Mouse (Mus musculus) heart, adult 8-10 months (tissue): Measurements from ENCODE around the gene Magee1. TPM values are rescaled to one million over a fixed set of nuclear protein-coding genes. Genes with fewer than 3 reads are reported as not detected.
"Not testable (repeated sequence)": the region's sequence is repeated elsewhere in the genome, so short reads cannot be mapped to it uniquely, and the experiment has no call there.

ENCODE experiments used
- DNase-seq: peaks from one replicate; pipeline ENCODE4 v3.0.0; 2022; ENCODE audit warnings: low spot score
- total RNA-seq, 4 experiments: library from RNA; stranded (reverse); gene quantifications; 2 replicates each; pipeline ENCODE4 v1.2.4; 2022

The Magee1 gene
- 1 to 10 TPM; 4.3 to 5.4 (median 4.8) TPM for total RNA-seq

- peak; percentile 66 for DNase-seq
These were observed at the start of gene Magee1 for GRCm38 (mm10) chrX:105120275-105121226. Gene Magee1, plus strand, starts transcription at chrX:105120378.

GRCm38 (mm10) chrX:105079151-105079550, 41.0 kb upstream of the Magee1 start:
- peak; percentile 1 for DNase-seq

- peak; percentile 86 for DNase-seq
These were observed 40.5 kb upstream of the Magee1 start, which contains the start of gene Pbdc1 for GRCm38 (mm10) chrX:105079615-105080092. Gene Pbdc1, plus strand, starts transcription at chrX:105079756.

- DNase-seq = no peak
These were observed 40.1 kb upstream of the Magee1 start for GRCm38 (mm10) chrX:105080096-105080495.

GRCm38 (mm10) chrX:105083013-105083412, 37.2 kb upstream of the Magee1 start:
- not testable (repeated sequence) for DNase-seq

GRCm38 (mm10) chrX:105104175-105104574, 16.0 kb upstream of the Magee1 start:
- DNase-seq = peak; percentile 3

- no peak for DNase-seq
These were observed 5.2 kb upstream of the Magee1 start for GRCm38 (mm10) chrX:105114994-105115393.

GRCm38 (mm10) chrX:105121227-105121865, 1.2 kb downstream of the Magee1 start:
- DNase-seq = peak; percentile 52

- DNase-seq = no peak
These were observed 4.7 kb downstream of the Magee1 start for GRCm38 (mm10) chrX:105124903-105125302.

- DNase-seq = no peak
These were observed 31.8 kb downstream of the Magee1 start for GRCm38 (mm10) chrX:105151872-105152461.

GRCm38 (mm10) chrX:105165007-105165406, 44.8 kb downstream of the Magee1 start:
- DNase-seq = not testable (repeated sequence)

GRCm38 (mm10) chrX:105167217-105167616, 47.0 kb downstream of the Magee1 start:
- no peak for DNase-seq

Other genes starting within 250 kb of the Magee1 start
- gene Pbdc1, start 40.6 kb upstream of the Magee1 start, total RNA-seq = 1 to 10 TPM; 6.0 to 7.9 (median 7.3) TPM